Mouse (Mus musculus) CH12.LX (cell line): ENCODE data around the gene A230050P20Rik. TPM values are rescaled to one million over a fixed set of nuclear protein-coding genes. Genes with fewer than 3 reads are reported as not detected.
A peak's percentile ranks its signal among the peaks of the same experiment; 100 is the strongest.

Experiments used
- DNase-seq: peaks from one replicate; pipeline ENCODE4 v3.0.0-alpha.2; 2013; ENCODE audit errors: extremely low read depth
- H3K27ac ChIP-seq: 2 replicates; pipeline ENCODE4 v1.5.1; 2012; ENCODE audit warnings: low read depth, mild to moderate bottlenecking, control low read depth, moderate library complexity; ENCODE audit not compliant: insufficient read depth
- H3K27me3 ChIP-seq: replicated peaks from 2 replicates; pipeline ENCODE3; 2012; ENCODE audit warnings: inconsistent platforms
- H3K36me3 ChIP-seq, 2 experiments: replicated peaks in 1 of 2; 2 replicates each; pipeline versions ENCODE3 to v1.6.1; 2012; ENCODE audit warnings: inconsistent platforms in 1 of 2, low read length in 1 of 2, mild to moderate bottlenecking in 1 of 2, mixed read lengths in 1 of 2, moderate library complexity in 1 of 2; ENCODE audit not compliant: control insufficient read depth in 1 of 2, insufficient read depth in 1 of 2
- H3K4me1 ChIP-seq, 2 experiments: 2 replicates each; pipeline ENCODE4 v1.6.1; 2012; ENCODE audit warnings: inconsistent platforms in 1 of 2, moderate library complexity in 1 of 2; ENCODE audit not compliant: insufficient read depth in 2 of 2, control insufficient read depth in 1 of 2
- H3K4me2 ChIP-seq: 2 replicates; pipeline ENCODE4 v1.6.1; 2012; ENCODE audit warnings: low read depth, mild to moderate bottlenecking, control low read depth; ENCODE audit not compliant: poor library complexity, insufficient read depth, severe bottlenecking
- H3K4me3 ChIP-seq, 3 experiments: fragments of 150-350 bp in 1 of 3; sonication (generic) in 1 of 3; replicated peaks in 1 of 3; 2 replicates each; pipeline versions ENCODE3 to v1.5.1; 2011 to 2012; ENCODE audit warnings: low read depth in 2 of 3, low read length in 2 of 3, mild to moderate bottlenecking in 2 of 3, moderate library complexity in 2 of 3, control low read depth in 1 of 3, improper control_type of control experiment in 1 of 3, inconsistent platforms in 1 of 3, mixed read lengths in 1 of 3; ENCODE audit not compliant: poor library complexity in 1 of 3
- H3K79me2 ChIP-seq: replicated peaks from 2 replicates; pipeline ENCODE4 v1.6.1; 2012; ENCODE audit warnings: mild to moderate bottlenecking, moderate library complexity; ENCODE audit not compliant: control insufficient read depth, poor library complexity, insufficient read depth, severe bottlenecking; ENCODE audit errors: extremely low read depth
- H3K9ac ChIP-seq: 2 replicates; pipeline ENCODE4 v1.6.1; 2012; ENCODE audit warnings: low read depth, mild to moderate bottlenecking, control low read depth, moderate library complexity; ENCODE audit not compliant: insufficient read depth
- H3K9me3 ChIP-seq: replicated peaks from 2 replicates; pipeline ENCODE3; 2012; ENCODE audit warnings: low read length, inconsistent platforms, mixed read lengths
- BHLHE40 ChIP-seq: IDR thresholded peaks from 2 replicates; pipeline ENCODE4 v1.6.1; 2011; ENCODE audit warnings: mild to moderate bottlenecking, low read depth, low read length, improper control_type of control experiment
- CHD1 ChIP-seq: IDR thresholded peaks from 2 replicates; pipeline ENCODE4 v1.6.1; 2012; ENCODE audit warnings: low read depth, low read length, improper control_type of control experiment, inconsistent platforms
- CHD2 ChIP-seq: IDR thresholded peaks from 2 replicates; pipeline ENCODE4 v1.6.1; 2011; ENCODE audit warnings: low read length, improper control_type of control experiment
- CTCF ChIP-seq, 2 experiments: IDR thresholded peaks in 1 of 2; conservative IDR thresholded peaks in 1 of 2; 2 replicates each; pipeline ENCODE4 v1.5.1; 2011 to 2012; ENCODE audit warnings: low read depth in 2 of 2, low read length in 2 of 2, improper control_type of control experiment in 1 of 2, inconsistent platforms in 1 of 2, mild to moderate bottlenecking in 1 of 2, moderate library complexity in 1 of 2
- HCFC1 ChIP-seq: IDR thresholded peaks from 2 replicates; pipeline ENCODE4 v1.6.1; 2012; ENCODE audit warnings: low read depth, mild to moderate bottlenecking, inconsistent platforms, low read length, improper control_type of control experiment
- JUN ChIP-seq: IDR thresholded peaks from 2 replicates; pipeline ENCODE4 v1.6.1; 2011; ENCODE audit warnings: low read depth, mild to moderate bottlenecking, low read length, improper control_type of control experiment, moderate library complexity; ENCODE audit not compliant: insufficient read depth
- KAT2A ChIP-seq: IDR thresholded peaks from 2 replicates; pipeline ENCODE4 v1.6.1; 2012; ENCODE audit warnings: low read length, improper control_type of control experiment, inconsistent platforms; ENCODE audit not compliant: insufficient replicate concordance
- MXI1 ChIP-seq: IDR thresholded peaks from 2 replicates; pipeline ENCODE4 v1.6.1; 2011; ENCODE audit warnings: mild to moderate bottlenecking, low read depth, low read length, improper control_type of control experiment
- PAX5 ChIP-seq: IDR thresholded peaks from 2 replicates; pipeline ENCODE4 v1.6.1; 2012; ENCODE audit warnings: low read length, inconsistent platforms, mixed read lengths
- RCOR1 ChIP-seq: conservative IDR thresholded peaks from 2 replicates; pipeline ENCODE4 v1.6.1; 2012; ENCODE audit warnings: low read depth, mild to moderate bottlenecking, inconsistent platforms, low read length, improper control_type of control experiment
- SMC3 ChIP-seq: IDR thresholded peaks from 2 replicates; pipeline ENCODE4 v1.6.1; 2011; ENCODE audit warnings: low read depth, low read length, improper control_type of control experiment
- TBP ChIP-seq: conservative IDR thresholded peaks from 2 replicates; pipeline ENCODE4 v1.6.1; 2011; ENCODE audit warnings: low read depth, low read length, improper control_type of control experiment
- TCF12 ChIP-seq: IDR thresholded peaks from 2 replicates; pipeline ENCODE4 v1.6.1; 2014; ENCODE audit warnings: low read depth, mild to moderate bottlenecking, inconsistent platforms, low read length, improper control_type of control experiment
- USF2 ChIP-seq: conservative IDR thresholded peaks from 2 replicates; pipeline ENCODE4 v1.6.1; 2011; ENCODE audit warnings: low read depth, low read length, improper control_type of control experiment
- dilution Hi-C: fragments of 300-500 bp; cut with MboI; formaldehyde crosslinking; loops from 2 replicates; pipeline ENCODE4 v1.14.3; 2020; ENCODE audit warnings: low sequenced_read_pairs; ENCODE audit not compliant: extremely low pct_unique_long_range_greater_than_20kb, extremely low pct_ligation_motif_present
- in situ Hi-C: fragments of 300-500 bp; cut with MboI; formaldehyde crosslinking; loops from 3 replicates; pipeline ENCODE4 v1.14.3; 2019; ENCODE audit warnings: low sequenced_read_pairs, low pct_ligation_motif_present, low pct_unique_long_range_greater_than_20kb, mixed read lengths
- polyA plus RNA-seq: library from polyadenylated mRNA; unstranded; fragments of >175 nt; gene quantifications from 2 replicates; pipeline ENCODE4 v1.2.1, GENCODE M21; 2012; ENCODE audit warnings: low read depth; ENCODE audit not compliant: insufficient read length
- total RNA-seq, 2 experiments: library from RNA; depleted of rRNA; stranded (reverse); fragments of 300-350 nt in 1 of 2; fragments of >200 nt in 1 of 2; gene quantifications; 2 replicates each; pipeline ENCODE4 v1.2.3; 2012 to 2014

The A230050P20Rik gene
- total and polyA plus RNA-seq, 3 experiments, result 3.3 to 25.2 (median 11.0) TPM

GRCm38 (mm10) chr9:20894629-20895028 is 26.2 kb downstream of the A230050P20Rik start:
- H3K9ac ChIP-seq, result no peak overlapping the region
- no peaks in the 10 kb centered on the region for H3K27me3 ChIP-seq
- H3K4me1 ChIP-seq, result peaks cover 14 to 51% of the 10 kb centered on the region in 2 experiments
- no peak overlapping the region for H3K27ac ChIP-seq
- no peak overlapping the region for H3K4me2 ChIP-seq
- in situ Hi-C loops, result no loop called here
- peaks cover 39% of the 10 kb centered on the region for H3K79me2 ChIP-seq
- H3K9me3 ChIP-seq, result no peaks in the 10 kb centered on the region
- no peak overlapping the region for H3K4me3 ChIP-seq
- dilution Hi-C loops, result no loop called here
- peaks cover 70 to 80% of the 10 kb centered on the region in 2 experiments for H3K36me3 ChIP-seq
- no peak for TF ChIP-seq USF2
- DNase-seq, result no peak

DNA sequence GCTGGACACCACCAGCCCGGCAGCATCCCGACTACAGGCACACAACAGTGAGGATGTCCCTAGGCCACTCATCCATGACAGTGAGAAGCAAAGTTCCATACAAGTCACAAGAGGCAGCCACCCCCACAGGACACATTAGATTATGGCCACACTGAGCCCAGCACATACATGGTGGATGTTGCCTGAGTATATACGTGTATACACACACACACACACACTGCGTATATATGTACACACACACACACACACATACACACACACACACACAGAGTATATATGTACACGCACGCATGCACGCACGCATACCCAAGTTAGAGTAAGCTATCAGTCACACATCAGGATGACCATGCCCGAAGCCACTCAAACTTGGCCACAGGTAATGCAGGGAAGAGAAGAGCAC is 26.9 kb downstream of the A230050P20Rik start:
- H3K9ac ChIP-seq, result no peak overlapping the region
- peaks cover 62 to 73% of the 10 kb centered on the region in 2 experiments for H3K36me3 ChIP-seq
- H3K4me1 ChIP-seq, result peaks cover 12 to 43% of the 10 kb centered on the region in 2 experiments
- no peak for DNase-seq
- TF ChIP-seq HCFC1 (no peak), MXI1 (no peak), JUN (no peak), BHLHE40 (no peak), TBP (no peak)
- TF ChIP-seq, all 38 proteins: peak for 0
- H3K27ac ChIP-seq, result no peak overlapping the region
- no peak overlapping the region for H3K4me3 ChIP-seq
- in situ Hi-C loops, result no loop called here
- H3K9me3 ChIP-seq, result no peaks in the 10 kb centered on the region
- H3K27me3 ChIP-seq, result no peaks in the 10 kb centered on the region
- dilution Hi-C loops, result no loop called here
- H3K4me2 ChIP-seq, result no peak overlapping the region
- H3K79me2 ChIP-seq, result peaks cover 32% of the 10 kb centered on the region

GRCm38 (mm10) chr9:20897736-20898510 is 29.5 kb downstream of the A230050P20Rik start:
- TF ChIP-seq SMC3 (no peak), MXI1 (no peak), PAX5 (no peak), KAT2A (no peak), CTCF (conservative IDR thresholded peaks at IDR 0.05 in 1 of 2, IDR thresholded peaks at IDR 0.05 in 1 of 2; ENCODE audit: low read depth in 2 of 2, low read length in 2 of 2) (no peak), RCOR1 (no peak), CHD2 (no peak), TCF12 (no peak), CHD1 (no peak), USF2 (no peak)
- H3K36me3 ChIP-seq, result peaks cover 38 to 48% of the 10 kb centered on the region in 2 experiments
- peaks cover 12 to 24% of the 10 kb centered on the region in 2 experiments for H3K4me1 ChIP-seq
- H3K9ac ChIP-seq, result peak overlapping the region; percentile 92
- in situ Hi-C loops (no loop called here), dilution Hi-C loops (no loop called here)
- H3K79me2 ChIP-seq, result peaks cover 30% of the 10 kb centered on the region
- peak overlapping the region; percentile 85 to 99 (median 97) for H3K4me3 ChIP-seq
- DNase-seq, result no peak
- H3K4me2 ChIP-seq, result peak overlapping the region; percentile 85
- peak overlapping the region; percentile 32; the same call in 1 of the 2 replicates for H3K27ac ChIP-seq
- H3K27me3 ChIP-seq, result no peaks in the 10 kb centered on the region
- no peaks in the 10 kb centered on the region for H3K9me3 ChIP-seq
